Mouse (Mus musculus): ENCODE data around the gene Flywch2. TPM values are rescaled to one million over a fixed set of nuclear protein-coding genes. Genes with fewer than 3 reads are reported as not detected.
"Not testable (repeated sequence)": the region's sequence is repeated elsewhere in the genome, so short reads cannot be mapped to it uniquely, and the experiment has no call there.

Flywch2 gene
- polyA plus RNA-seq, 1 experiment from 2014 or later = 34.9 TPM

- H3K4me3 ChIP-seq = peak overlapping the region; percentile 68
- H3K27me3 ChIP-seq (ENCODE audit: insufficient read depth, poor library complexity, severe bottlenecking) = no peaks in the 10 kb centered on the region
- DNase-seq (ENCODE audit: low spot score) = peak; percentile 21
- no peaks in the 10 kb centered on the region for H3K36me3 ChIP-seq
- 17% methylated on average over 13 of the region's 13 CpGs for WGBS
- peaks cover 33% of the 10 kb centered on the region for H3K4me1 ChIP-seq (replicated peaks)
- H3K27ac ChIP-seq = peak overlapping the region; percentile 90
- H3K9me3 ChIP-seq = no peaks in the 10 kb centered on the region
Measured at GRCm38 (mm10) chr17:23786510-23786931, 640 bp upstream of the Flywch2 start.

- Histone ChIP-seq H3K4me1 (replicated peaks) (peaks cover 16% of the 10 kb centered on the region), H3K9me3 (no peaks in the 10 kb centered on the region), H3K27me3 (ENCODE audit: insufficient read depth, poor library complexity, severe bottlenecking) (no peaks in the 10 kb centered on the region), H3K27ac (no peak overlapping the region), H3K4me3 (no peak overlapping the region), H3K36me3 (0 out of 2 replicates have a peak, but pooled peaks cover 4% of the 10 kb centered on the region)
- no peak for DNase-seq (ENCODE audit: low spot score)
Measured at GRCm38 (mm10) chr17:23783352-23783751, 2.5 kb downstream of the Flywch2 start.

- Histone ChIP-seq H3K4me3 (no peak overlapping the region), H3K9me3 (no peaks in the 10 kb centered on the region), H3K27ac (no peak overlapping the region), H3K36me3 (0 out of 2 replicates have a peak, but pooled peaks cover 4% of the 10 kb centered on the region), H3K27me3 (ENCODE audit: insufficient read depth, poor library complexity, severe bottlenecking) (no peaks in the 10 kb centered on the region), H3K4me1 (replicated peaks) (peaks cover 4% of the 10 kb centered on the region; the same call in 1 of the 2 replicates)
- 65% methylated on average over 2 of the region's 2 CpGs for WGBS
- no peak for DNase-seq (ENCODE audit: low spot score)
Measured at GRCm38 (mm10) chr17:23778447-23778846, 7.4 kb downstream of the Flywch2 start.

- peaks cover 4% of the 10 kb centered on the region for H3K4me1 ChIP-seq (replicated peaks)
- H3K4me3 ChIP-seq = no peak overlapping the region
- H3K27ac ChIP-seq = no peak overlapping the region
- H3K36me3 ChIP-seq = 0 out of 2 replicates have a peak, but pooled peaks cover 4% of the 10 kb centered on the region
- no peak for DNase-seq (ENCODE audit: low spot score)
- no peaks in the 10 kb centered on the region for H3K27me3 ChIP-seq (ENCODE audit: insufficient read depth, poor library complexity, severe bottlenecking)
- WGBS = 80% methylated on average over 2 of the region's 2 CpGs
- no peaks in the 10 kb centered on the region for H3K9me3 ChIP-seq
Measured at GRCm38 (mm10) chr17:23777141-23777540, 8.7 kb downstream of the Flywch2 start.

GRCm38 (mm10) chr17:23776216-23776615 is 9.7 kb downstream of the Flywch2 start:
- 79% methylated on average over 10 of the region's 10 CpGs for WGBS
- DNase-seq (ENCODE audit: low spot score) = no peak
- Histone ChIP-seq H3K27ac (no peak overlapping the region), H3K4me3 (no peak overlapping the region), H3K9me3 (no peaks in the 10 kb centered on the region), H3K27me3 (ENCODE audit: insufficient read depth, poor library complexity, severe bottlenecking) (no peaks in the 10 kb centered on the region), H3K4me1 (replicated peaks) (peaks cover 10% of the 10 kb centered on the region), H3K36me3 (0 out of 2 replicates have a peak, but pooled peaks cover 4% of the 10 kb centered on the region)

- H3K4me1 ChIP-seq (replicated peaks) = peaks cover 22% of the 10 kb centered on the region
- H3K36me3 ChIP-seq = peaks cover 8% of the 10 kb centered on the region; the same call in 1 of the 2 replicates
- no peaks in the 10 kb centered on the region for H3K9me3 ChIP-seq
- no peak overlapping the region for H3K4me3 ChIP-seq
- WGBS = 9% methylated on average over 12 of the region's 12 CpGs
- no peaks in the 10 kb centered on the region for H3K27me3 ChIP-seq (ENCODE audit: insufficient read depth, poor library complexity, severe bottlenecking)
- peak; percentile 79 for DNase-seq (ENCODE audit: low spot score)
- peak overlapping the region; percentile 35; the same call in 1 of the 2 replicates for H3K27ac ChIP-seq
Measured at GRCm38 (mm10) chr17:23774090-23774489, 11.8 kb downstream of the Flywch2 start.

- H3K27me3 ChIP-seq (ENCODE audit: insufficient read depth, poor library complexity, severe bottlenecking) = no peaks in the 10 kb centered on the region
- H3K4me1 ChIP-seq (replicated peaks) = peaks cover 22% of the 10 kb centered on the region
- no peak overlapping the region for H3K4me3 ChIP-seq
- no peak overlapping the region for H3K27ac ChIP-seq
- no peak for DNase-seq (ENCODE audit: low spot score)
- WGBS = 75% methylated on average over 6 of the region's 6 CpGs
- H3K9me3 ChIP-seq = no peaks in the 10 kb centered on the region
- peaks cover 13% of the 10 kb centered on the region for H3K36me3 ChIP-seq
Measured at GRCm38 (mm10) chr17:23773676-23774075, 12.2 kb downstream of the Flywch2 start.

GRCm38 (mm10) chr17:23772219-23772556 is 13.7 kb downstream of the Flywch2 start:
- H3K27ac ChIP-seq; DNase-seq (ENCODE audit: low spot score); H3K9me3 ChIP-seq; H3K27me3 ChIP-seq (ENCODE audit: insufficient read depth, poor library complexity, severe bottlenecking): not testable (repeated sequence)
- peak overlapping the region; percentile 87 for H3K4me3 ChIP-seq
- H3K4me1 ChIP-seq (replicated peaks) = peaks cover 22% of the 10 kb centered on the region
- 88% methylated on average over 2 of the region's 2 CpGs for WGBS
- H3K36me3 ChIP-seq = peaks cover 27% of the 10 kb centered on the region

GRCm38 (mm10) chr17:23771284-23772218 is 14.3 kb downstream of the Flywch2 start, which contains the start of gene Flywch1:
TSS of gene Flywch1 (minus strand) at chr17:23771602.
- peak within 1 kb of the TSS; percentile 97 for H3K27ac ChIP-seq
- peak; percentile 99 for DNase-seq (ENCODE audit: low spot score)
- no peaks in the 10 kb centered on the region for H3K9me3 ChIP-seq
- WGBS = 4% methylated on average over 58 of the region's 58 CpGs
- no peaks in the 10 kb centered on the region for H3K27me3 ChIP-seq (ENCODE audit: insufficient read depth, poor library complexity, severe bottlenecking)
- H3K4me3 ChIP-seq = peak within 1 kb of the TSS; percentile 87
- H3K4me1 ChIP-seq (replicated peaks) = peaks cover 22% of the 10 kb centered on the region
- H3K36me3 ChIP-seq = peaks cover 32% of the 10 kb centered on the region

GRCm38 (mm10) chr17:23770896-23771283 is 15.0 kb downstream of the Flywch2 start:
- DNase-seq (ENCODE audit: low spot score) = no peak
- Histone ChIP-seq H3K36me3 (peaks cover 35% of the 10 kb centered on the region), H3K4me1 (replicated peaks) (peaks cover 22% of the 10 kb centered on the region), H3K4me3 (peak overlapping the region; percentile 87), H3K27me3 (ENCODE audit: insufficient read depth, poor library complexity, severe bottlenecking) (no peaks in the 10 kb centered on the region), H3K27ac (peak overlapping the region; percentile 97), H3K9me3 (no peaks in the 10 kb centered on the region)
- 1% methylated on average over 19 of the region's 19 CpGs for WGBS

- no peak for DNase-seq (ENCODE audit: low spot score)
- 16% methylated on average over 2 of the region's 2 CpGs for WGBS
- no peaks in the 10 kb centered on the region for H3K27me3 ChIP-seq (ENCODE audit: insufficient read depth, poor library complexity, severe bottlenecking)
- no peaks in the 10 kb centered on the region for H3K9me3 ChIP-seq
- H3K27ac ChIP-seq = peak overlapping the region; percentile 97
- peaks cover 22% of the 10 kb centered on the region for H3K4me1 ChIP-seq (replicated peaks)
- H3K36me3 ChIP-seq = peaks cover 39% of the 10 kb centered on the region
- H3K4me3 ChIP-seq = peak overlapping the region; percentile 87
Measured at GRCm38 (mm10) chr17:23770493-23770892, 15.4 kb downstream of the Flywch2 start.

- Histone ChIP-seq H3K9me3 (no peaks in the 10 kb centered on the region), H3K4me1 (replicated peaks) (0 out of 2 replicates have a peak, but pooled peaks cover 4% of the 10 kb centered on the region), H3K27ac (no peak overlapping the region), H3K27me3 (ENCODE audit: insufficient read depth, poor library complexity, severe bottlenecking) (no peaks in the 10 kb centered on the region), H3K4me3 (no peak overlapping the region), H3K36me3 (peaks cover 87% of the 10 kb centered on the region)
- no peak for DNase-seq (ENCODE audit: low spot score)
- WGBS = 90% methylated on average over 11 of the region's 11 CpGs
Measured at GRCm38 (mm10) chr17:23762976-23763375, 22.9 kb downstream of the Flywch2 start.

GRCm38 (mm10) chr17:23761155-23761554 is 24.7 kb downstream of the Flywch2 start:
- peaks cover 92% of the 10 kb centered on the region for H3K36me3 ChIP-seq
- no peaks in the 10 kb centered on the region for H3K27me3 ChIP-seq (ENCODE audit: insufficient read depth, poor library complexity, severe bottlenecking)
- H3K9me3 ChIP-seq = no peaks in the 10 kb centered on the region
- no peak for DNase-seq (ENCODE audit: low spot score)
- 0 out of 2 replicates have a peak, but pooled peaks cover 4% of the 10 kb centered on the region for H3K4me1 ChIP-seq (replicated peaks)
- 90% methylated on average over 3 of the region's 3 CpGs for WGBS
- H3K4me3 ChIP-seq = no peak overlapping the region
- no peak overlapping the region for H3K27ac ChIP-seq
